Mouse (Mus musculus) liver, postnatal 0 days (tissue): ENCODE results near the gene Cxcl16.

Source experiments
- CTCF ChIP-seq: sonication (generic); IDR thresholded peaks from 2 replicates; pipeline ENCODE4 v1.5.1; 2016; ENCODE audit warnings: antibody characterized with exemption, low read depth
- EP300 ChIP-seq: IDR thresholded peaks from 2 replicates; pipeline ENCODE4 v1.6.1; 2016; ENCODE audit warnings: antibody characterized with exemption, low read depth, mild to moderate bottlenecking

DNA sequence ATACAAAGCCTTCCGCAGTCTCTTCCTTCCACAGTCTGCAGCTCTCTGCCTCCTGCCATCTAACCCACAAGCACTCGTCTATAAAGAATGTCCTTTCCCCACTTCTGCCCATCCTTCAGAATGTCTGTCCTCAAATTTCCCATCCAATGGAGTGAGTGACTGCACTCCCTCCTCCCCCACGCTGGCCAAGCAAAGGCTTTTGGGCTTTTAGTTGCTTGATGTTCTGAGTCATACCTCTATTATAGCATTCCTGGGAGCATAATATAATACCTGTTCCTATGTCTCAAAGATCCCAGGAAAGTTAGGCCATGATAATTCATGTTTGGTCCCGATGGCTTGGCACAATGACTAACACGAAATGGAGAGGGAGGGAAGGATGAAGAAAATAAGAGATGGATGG, 28.2 kb downstream of the Cxcl16 start:
- TF ChIP-seq CTCF (no peak), EP300 (no peak)
